Mouse (Mus musculus): Measurements from ENCODE around the gene Dus1l. TPM values are rescaled to one million over a fixed set of nuclear protein-coding genes. Genes with fewer than 3 reads are reported as not detected.
A peak's percentile ranks its signal among the peaks of the same experiment; 100 is the strongest.
"Not testable (repeated sequence)": the region's sequence is repeated elsewhere in the genome, so short reads cannot be mapped to it uniquely, and the experiment has no call there.

Dus1l gene
- total and polyA plus RNA-seq, 2 experiments from 2014 or later = 38.4 to 46.4 TPM

- TF ChIP-seq CTCF (IDR thresholded peaks at IDR 0.05) = no peak
- Histone ChIP-seq H3K27me3 (ENCODE audit: insufficient read depth, low read length) (no peaks in the 10 kb centered on the region), H3K4me3 (ENCODE audit: low read depth, low read length) (peak overlapping the region; percentile 84), H3K4me2 (ENCODE audit: low read depth, low read length, poor library complexity, severe bottlenecking) (peak overlapping the region; percentile 97), H3K4me1 (ENCODE audit: insufficient read depth, low read length) (peaks cover 9% of the 10 kb centered on the region; the same call in 1 of the 2 replicates), H3K36me3 (ENCODE audit: insufficient read depth, low read length) (peaks cover 40% of the 10 kb centered on the region), H3K9me3 (ENCODE audit: low read length) (no peaks in the 10 kb centered on the region), H3K9ac (replicated peaks; ENCODE audit: low read length, poor library complexity, severe bottlenecking) (peak overlapping the region; percentile 86), H3K27ac (ENCODE audit: low read depth, low read length) (no peak overlapping the region)
- 40% methylated on average over 9 of the region's 9 CpGs for WGBS
- ATAC-seq (ENCODE audit: low FRiP score) (no peak), DNase-seq (ENCODE audit: low spot score) (no peak)
Measured at GRCm38 (mm10) chr11:120785145-120785544, 11.1 kb downstream of the Dus1l start.

GRCm38 (mm10) chr11:120784064-120784791, 12.0 kb downstream of the Dus1l start, which contains the start of the genes Rfng and Gps1:
TSS of gene Rfng (minus strand) at chr11:120784207.
TSS of gene Gps1 (plus strand) at chr11:120784272.
- Histone ChIP-seq H3K9me3 (ENCODE audit: low read length) (no peaks in the 10 kb centered on the region), H3K27me3 (ENCODE audit: insufficient read depth, low read length) (no peaks in the 10 kb centered on the region), H3K4me3 (ENCODE audit: low read depth, low read length) (peak within 1 kb of the TSS; percentile 84), H3K4me2 (ENCODE audit: low read depth, low read length, poor library complexity, severe bottlenecking) (peak within 1 kb of the TSS; percentile 97), H3K4me1 (ENCODE audit: insufficient read depth, low read length) (peaks cover 9% of the 10 kb centered on the region; the same call in 1 of the 2 replicates), H3K9ac (replicated peaks; ENCODE audit: low read length, poor library complexity, severe bottlenecking) (peak within 1 kb of the TSS; percentile 86), H3K36me3 (ENCODE audit: insufficient read depth, low read length) (peaks cover 35% of the 10 kb centered on the region), H3K27ac (ENCODE audit: low read depth, low read length) (peak within 1 kb of the TSS; percentile 82)
- TF ChIP-seq CTCF (IDR thresholded peaks at IDR 0.05) = no peak
- peak; percentile 78 for ATAC-seq (ENCODE audit: low FRiP score)
- 0% methylated on average over 56 of the region's 107 CpGs for WGBS
- DNase-seq (ENCODE audit: low spot score) = peak; percentile 81

GRCm38 (mm10) chr11:120783426-120784063, 12.7 kb downstream of the Dus1l start:
- H3K36me3 ChIP-seq (ENCODE audit: insufficient read depth, low read length) = peaks cover 31% of the 10 kb centered on the region
- peak overlapping the region; percentile 86 for H3K9ac ChIP-seq (replicated peaks; ENCODE audit: low read length, poor library complexity, severe bottlenecking)
- WGBS = under 1% methylated on average over 26 of the region's 42 CpGs
- no peaks in the 10 kb centered on the region for H3K27me3 ChIP-seq (ENCODE audit: insufficient read depth, low read length)
- H3K9me3 ChIP-seq (ENCODE audit: low read length) = no peaks in the 10 kb centered on the region
- H3K4me1 ChIP-seq (ENCODE audit: insufficient read depth, low read length) = peaks cover 9% of the 10 kb centered on the region; the same call in 1 of the 2 replicates
- peak overlapping the region; percentile 84 for H3K4me3 ChIP-seq (ENCODE audit: low read depth, low read length)
- peak overlapping the region; percentile 82 for H3K27ac ChIP-seq (ENCODE audit: low read depth, low read length)
- H3K4me2 ChIP-seq (ENCODE audit: low read depth, low read length, poor library complexity, severe bottlenecking) = peak overlapping the region; percentile 97
- ATAC-seq (ENCODE audit: low FRiP score) (peak; percentile 29; the same call in 1 of the 2 replicates), DNase-seq (ENCODE audit: low spot score) (no peak)
- no peak for TF ChIP-seq CTCF (IDR thresholded peaks at IDR 0.05)

- not testable (repeated sequence) for H3K9ac ChIP-seq (replicated peaks; ENCODE audit: low read length, poor library complexity, severe bottlenecking); DNase-seq (ENCODE audit: low spot score); H3K27ac ChIP-seq (ENCODE audit: low read depth, low read length); H3K4me2 ChIP-seq (ENCODE audit: low read depth, low read length, poor library complexity, severe bottlenecking); H3K4me1 ChIP-seq (ENCODE audit: insufficient read depth, low read length); ATAC-seq (ENCODE audit: low FRiP score); H3K27me3 ChIP-seq (ENCODE audit: insufficient read depth, low read length); H3K4me3 ChIP-seq (ENCODE audit: low read depth, low read length); H3K9me3 ChIP-seq (ENCODE audit: low read length)
- H3K36me3 ChIP-seq (ENCODE audit: insufficient read depth, low read length) = peaks cover 16% of the 10 kb centered on the region
- WGBS = 92% methylated on average over 6 of the region's 6 CpGs
Measured at GRCm38 (mm10) chr11:120781361-120781760, 14.8 kb downstream of the Dus1l start.

DNA sequence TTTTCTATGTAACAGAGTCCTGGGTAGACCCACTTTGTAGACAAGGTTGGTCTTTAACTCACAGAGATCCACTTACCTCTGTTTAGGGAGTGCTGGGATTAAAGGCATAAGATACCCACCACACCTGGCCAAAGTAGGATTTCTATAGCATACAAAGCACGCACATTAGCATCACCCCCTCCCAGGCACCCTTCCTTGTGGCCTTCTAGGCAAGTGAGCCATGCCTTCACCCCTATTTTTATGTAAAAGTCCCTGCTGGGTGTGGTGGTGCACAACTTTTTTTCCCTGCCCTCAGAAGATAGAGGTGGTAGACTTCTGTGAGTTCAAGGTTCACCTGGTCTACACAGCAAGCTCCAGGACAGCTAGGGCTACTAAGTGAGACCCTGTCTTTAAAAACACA, 16.3 kb downstream of the Dus1l start:
- ATAC-seq (ENCODE audit: low FRiP score) (no peak), DNase-seq (ENCODE audit: low spot score) (no peak)
- Histone ChIP-seq H3K4me2 (ENCODE audit: low read depth, low read length, poor library complexity, severe bottlenecking) (no peak overlapping the region), H3K27me3 (ENCODE audit: insufficient read depth, low read length) (no peaks in the 10 kb centered on the region), H3K9ac (replicated peaks; ENCODE audit: low read length, poor library complexity, severe bottlenecking) (no peak overlapping the region), H3K4me3 (ENCODE audit: low read depth, low read length) (no peak overlapping the region), H3K27ac (ENCODE audit: low read depth, low read length) (no peak overlapping the region), H3K4me1 (ENCODE audit: insufficient read depth, low read length) (peaks cover 2% of the 10 kb centered on the region; the same call in 1 of the 2 replicates), H3K36me3 (ENCODE audit: insufficient read depth, low read length) (peaks cover 16% of the 10 kb centered on the region), H3K9me3 (ENCODE audit: low read length) (no peaks in the 10 kb centered on the region)
- WGBS = 83% methylated on average over 1 of the region's 1 CpGs
- no peak for TF ChIP-seq CTCF (IDR thresholded peaks at IDR 0.05)

DNA sequence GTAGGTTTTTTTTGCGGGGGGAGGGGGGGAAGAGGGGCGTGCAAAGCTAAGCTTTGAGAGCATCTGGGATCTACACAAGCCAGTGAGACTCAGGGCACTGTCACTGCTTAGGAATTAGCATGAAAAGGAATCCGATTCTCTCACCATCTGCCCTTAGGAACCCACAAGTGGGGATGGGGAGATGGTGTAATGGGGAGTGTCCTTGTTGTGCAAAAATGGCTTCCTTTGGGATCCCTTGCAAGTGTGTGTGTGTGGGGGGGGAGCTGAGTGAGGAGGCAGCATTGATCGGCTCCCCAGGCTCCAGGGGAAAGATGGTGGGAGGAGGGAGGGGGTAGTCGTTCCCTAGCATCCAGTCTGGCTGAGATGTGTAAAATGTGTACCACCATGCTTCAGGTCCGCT, 19.1 kb downstream of the Dus1l start:
- Histone ChIP-seq H3K4me1 (ENCODE audit: insufficient read depth, low read length) (no peaks in the 10 kb centered on the region), H3K27ac (ENCODE audit: low read depth, low read length) (no peak overlapping the region), H3K27me3 (ENCODE audit: insufficient read depth, low read length) (no peaks in the 10 kb centered on the region), H3K4me3 (ENCODE audit: low read depth, low read length) (no peak overlapping the region), H3K4me2 (ENCODE audit: low read depth, low read length, poor library complexity, severe bottlenecking) (no peak overlapping the region), H3K9me3 (ENCODE audit: low read length) (no peaks in the 10 kb centered on the region), H3K9ac (replicated peaks; ENCODE audit: low read length, poor library complexity, severe bottlenecking) (0 out of 2 replicates have a peak overlapping the region, but pooled peaks have one; percentile 19), H3K36me3 (ENCODE audit: insufficient read depth, low read length) (peaks cover 13% of the 10 kb centered on the region)
- no peak for TF ChIP-seq CTCF (IDR thresholded peaks at IDR 0.05)
- DNase-seq (ENCODE audit: low spot score) = no peak
- ATAC-seq (ENCODE audit: low FRiP score) = no peak
- WGBS = 27% methylated on average over 6 of the region's 6 CpGs
